Mouse (Mus musculus): ENCODE results near the gene Adprh. TPM values are rescaled to one million over a fixed set of nuclear protein-coding genes. Genes with fewer than 3 reads are reported as not detected.
A peak's percentile ranks its signal among the peaks of the same experiment; 100 is the strongest.

Gene Adprh
- polyA plus RNA-seq, 1 experiment from 2014 or later = 88.6 TPM

- no peaks in the 10 kb centered on the region for H3K9me3 ChIP-seq (replicated peaks; ENCODE audit: control insufficient read depth, low read length)
- peaks cover 6% of the 10 kb centered on the region; the same call in 1 of the 2 replicates for H3K4me1 ChIP-seq (ENCODE audit: control insufficient read depth, insufficient read depth, low read length)
- 84% methylated on average over 4 of the region's 4 CpGs for WGBS
- no peaks in the 10 kb centered on the region for H3K27me3 ChIP-seq (ENCODE audit: control insufficient read depth, insufficient read depth, low read length)
- no peaks in the 10 kb centered on the region for H3K36me3 ChIP-seq (ENCODE audit: control insufficient read depth, insufficient read depth)
- no peak overlapping the region for H3K9ac ChIP-seq (ENCODE audit: low read length)
- ATAC-seq (replicated peaks; ENCODE audit: extremely low read depth, insufficient read depth, low FRiP score) = no peak
- H3K27ac ChIP-seq (ENCODE audit: low read length) = no peak overlapping the region
- H3K4me3 ChIP-seq (ENCODE audit: low read length) = no peak overlapping the region
- no peak overlapping the region for H3K4me2 ChIP-seq (ENCODE audit: low read depth, low read length)
Observed at GRCm38 (mm10) chr16:38434295-38434795, 18.2 kb downstream of the Adprh start.

GRCm38 (mm10) chr16:38433514-38433913 lies 19.0 kb downstream of the Adprh start:
- no peaks in the 10 kb centered on the region for H3K9me3 ChIP-seq (replicated peaks; ENCODE audit: control insufficient read depth, low read length)

GRCm38 (mm10) chr16:38432498-38433425 lies 19.7 kb downstream of the Adprh start, which contains the start of gene Pla1a:
Gene Pla1a, minus strand, starts transcription at chr16:38433145.
- H3K4me2 ChIP-seq (ENCODE audit: low read depth, low read length) = no peak within 1 kb of the TSS
- no peak within 1 kb of the TSS for H3K27ac ChIP-seq (ENCODE audit: low read length)
- no peak within 1 kb of the TSS for H3K9ac ChIP-seq (ENCODE audit: low read length)
- H3K36me3 ChIP-seq (ENCODE audit: control insufficient read depth, insufficient read depth) = no peaks in the 10 kb centered on the region
- H3K4me3 ChIP-seq (ENCODE audit: low read length) = no peak within 1 kb of the TSS
- ATAC-seq (replicated peaks; ENCODE audit: extremely low read depth, insufficient read depth, low FRiP score) = no peak
- WGBS = 67% methylated on average over 11 of the region's 11 CpGs
- H3K9me3 ChIP-seq (replicated peaks; ENCODE audit: control insufficient read depth, low read length) = no peaks in the 10 kb centered on the region
- no peaks in the 10 kb centered on the region for H3K27me3 ChIP-seq (ENCODE audit: control insufficient read depth, insufficient read depth, low read length)
- peaks cover 6% of the 10 kb centered on the region; the same call in 1 of the 2 replicates for H3K4me1 ChIP-seq (ENCODE audit: control insufficient read depth, insufficient read depth, low read length)

More at GRCm38 (mm10) chr16:38433514-38433913, 19.0 kb downstream of the Adprh start:
- 89% methylated on average over 8 of the region's 8 CpGs for WGBS
- Histone ChIP-seq H3K4me3 (ENCODE audit: low read length) (no peak overlapping the region), H3K9ac (ENCODE audit: low read length) (no peak overlapping the region), H3K27ac (ENCODE audit: low read length) (no peak overlapping the region), H3K27me3 (ENCODE audit: control insufficient read depth, insufficient read depth, low read length) (no peaks in the 10 kb centered on the region), H3K36me3 (ENCODE audit: control insufficient read depth, insufficient read depth) (no peaks in the 10 kb centered on the region), H3K4me2 (ENCODE audit: low read depth, low read length) (no peak overlapping the region), H3K4me1 (ENCODE audit: control insufficient read depth, insufficient read depth, low read length) (peaks cover 6% of the 10 kb centered on the region; the same call in 1 of the 2 replicates)
- ATAC-seq (replicated peaks; ENCODE audit: extremely low read depth, insufficient read depth, low FRiP score) = no peak

GRCm38 (mm10) chr16:38431446-38432185 lies 20.9 kb downstream of the Adprh start:
- H3K27ac ChIP-seq (ENCODE audit: low read length) = no peak overlapping the region
- 0 out of 2 replicates have a peak overlapping the region, but pooled peaks have one; percentile 14 for H3K9ac ChIP-seq (ENCODE audit: low read length)
- H3K4me2 ChIP-seq (ENCODE audit: low read depth, low read length) = no peak overlapping the region
- ATAC-seq (replicated peaks; ENCODE audit: extremely low read depth, insufficient read depth, low FRiP score) = no peak
- no peaks in the 10 kb centered on the region for H3K27me3 ChIP-seq (ENCODE audit: control insufficient read depth, insufficient read depth, low read length)
- H3K36me3 ChIP-seq (ENCODE audit: control insufficient read depth, insufficient read depth) = no peaks in the 10 kb centered on the region
- WGBS = 29% methylated on average over 13 of the region's 13 CpGs
- H3K4me1 ChIP-seq (ENCODE audit: control insufficient read depth, insufficient read depth, low read length) = peaks cover 6% of the 10 kb centered on the region; the same call in 1 of the 2 replicates
- H3K4me3 ChIP-seq (ENCODE audit: low read length) = no peak overlapping the region
- H3K9me3 ChIP-seq (replicated peaks; ENCODE audit: control insufficient read depth, low read length) = no peaks in the 10 kb centered on the region

GRCm38 (mm10) chr16:38425799-38426198 lies 26.7 kb downstream of the Adprh start:
- Histone ChIP-seq H3K27ac (ENCODE audit: low read length) (no peak overlapping the region), H3K9ac (ENCODE audit: low read length) (no peak overlapping the region), H3K4me1 (ENCODE audit: control insufficient read depth, insufficient read depth, low read length) (no peaks in the 10 kb centered on the region), H3K9me3 (replicated peaks; ENCODE audit: control insufficient read depth, low read length) (no peaks in the 10 kb centered on the region), H3K4me3 (ENCODE audit: low read length) (no peak overlapping the region), H3K27me3 (ENCODE audit: control insufficient read depth, insufficient read depth, low read length) (no peaks in the 10 kb centered on the region), H3K36me3 (ENCODE audit: control insufficient read depth, insufficient read depth) (no peaks in the 10 kb centered on the region), H3K4me2 (ENCODE audit: low read depth, low read length) (no peak overlapping the region)
- WGBS = 89% methylated on average over 1 of the region's 1 CpGs
- no peak for ATAC-seq (replicated peaks; ENCODE audit: extremely low read depth, insufficient read depth, low FRiP score)

GRCm38 (mm10) chr16:38425374-38425773 lies 27.1 kb downstream of the Adprh start:
- Histone ChIP-seq H3K9ac (ENCODE audit: low read length) (no peak overlapping the region), H3K27ac (ENCODE audit: low read length) (no peak overlapping the region), H3K27me3 (ENCODE audit: control insufficient read depth, insufficient read depth, low read length) (no peaks in the 10 kb centered on the region), H3K36me3 (ENCODE audit: control insufficient read depth, insufficient read depth) (no peaks in the 10 kb centered on the region), H3K4me1 (ENCODE audit: control insufficient read depth, insufficient read depth, low read length) (no peaks in the 10 kb centered on the region), H3K4me3 (ENCODE audit: low read length) (no peak overlapping the region), H3K9me3 (replicated peaks; ENCODE audit: control insufficient read depth, low read length) (no peaks in the 10 kb centered on the region), H3K4me2 (ENCODE audit: low read depth, low read length) (no peak overlapping the region)
- ATAC-seq (replicated peaks; ENCODE audit: extremely low read depth, insufficient read depth, low FRiP score) = no peak
- WGBS = 77% methylated on average over 2 of the region's 2 CpGs

- no peak overlapping the region for H3K9ac ChIP-seq (ENCODE audit: low read length)
- WGBS = 75% methylated on average over 7 of the region's 7 CpGs
- no peak overlapping the region for H3K4me3 ChIP-seq (ENCODE audit: low read length)
- no peak overlapping the region for H3K27ac ChIP-seq (ENCODE audit: low read length)
- no peaks in the 10 kb centered on the region for H3K27me3 ChIP-seq (ENCODE audit: control insufficient read depth, insufficient read depth, low read length)
- H3K9me3 ChIP-seq (replicated peaks; ENCODE audit: control insufficient read depth, low read length) = no peaks in the 10 kb centered on the region
- H3K4me2 ChIP-seq (ENCODE audit: low read depth, low read length) = no peak overlapping the region
- no peak for ATAC-seq (replicated peaks; ENCODE audit: extremely low read depth, insufficient read depth, low FRiP score)
- H3K4me1 ChIP-seq (ENCODE audit: control insufficient read depth, insufficient read depth, low read length) = no peaks in the 10 kb centered on the region
- no peaks in the 10 kb centered on the region for H3K36me3 ChIP-seq (ENCODE audit: control insufficient read depth, insufficient read depth)
Observed at GRCm38 (mm10) chr16:38414953-38415352, 37.5 kb downstream of the Adprh start.

- Histone ChIP-seq H3K27me3 (ENCODE audit: control insufficient read depth, insufficient read depth, low read length) (no peaks in the 10 kb centered on the region), H3K9ac (ENCODE audit: low read length) (no peak overlapping the region), H3K4me2 (ENCODE audit: low read depth, low read length) (no peak overlapping the region), H3K4me1 (ENCODE audit: control insufficient read depth, insufficient read depth, low read length) (peaks cover 2% of the 10 kb centered on the region; the same call in 1 of the 2 replicates), H3K9me3 (replicated peaks; ENCODE audit: control insufficient read depth, low read length) (no peaks in the 10 kb centered on the region), H3K36me3 (ENCODE audit: control insufficient read depth, insufficient read depth) (no peaks in the 10 kb centered on the region), H3K27ac (ENCODE audit: low read length) (no peak overlapping the region), H3K4me3 (ENCODE audit: low read length) (no peak overlapping the region)
- WGBS = 85% methylated on average over 8 of the region's 8 CpGs
- ATAC-seq (replicated peaks; ENCODE audit: extremely low read depth, insufficient read depth, low FRiP score) = no peak
Observed at GRCm38 (mm10) chr16:38408416-38408815, 44.1 kb downstream of the Adprh start.
